ENCODE assay signal across 10 mouse cellular contexts in genomic region chr3:108158383-108159037, GRCm38 (mm10). TPM values are rescaled to one million over a fixed set of nuclear protein-coding genes. Genes with fewer than 3 reads are reported as not detected.
DNase-seq lines count a peak whose midpoint lies in the region; ATAC-seq and TF ChIP-seq lines count a peak whose summit lies in the region.
"Had no signal": no experiment of that assay in that cellular context is flagged by ENCODE, and none has a peak within 500 bp of the region (broad histone marks: within the 10 kb centered on the region; RNA-seq: fewer than 3 reads in every experiment).

No protein-coding gene starts in this region.

- H3K36me3 ChIP-seq in hindbrain, embryonic 14.5 days (replicated peaks; ENCODE audit: control insufficient read depth, insufficient read depth), result no peaks in the 10 kb centered on the region
- no peaks in the 10 kb centered on the region for H3K36me3 ChIP-seq in midbrain, embryonic 12.5 days
- H3K36me3 ChIP-seq in kidney, adult 2 months (ENCODE audit: control insufficient read depth, insufficient read depth, low read length), result no peaks in the 10 kb centered on the region

- H3K27ac ChIP-seq in hindbrain, embryonic 14.5 days, result peak overlapping the region; percentile 71
- H3K27ac ChIP-seq in midbrain, embryonic 12.5 days (replicated peaks), result peak overlapping the region; percentile 55
- no peak overlapping the region for H3K27ac ChIP-seq in kidney, adult 2 months (ENCODE audit: insufficient read depth, low read depth, low read length)

- no peaks in the 10 kb centered on the region for H3K27me3 ChIP-seq in hindbrain, embryonic 14.5 days (ENCODE audit: control insufficient read depth, insufficient read depth, low read length)
- no peaks in the 10 kb centered on the region for H3K27me3 ChIP-seq in midbrain, embryonic 12.5 days
- H3K27me3 ChIP-seq in kidney, adult 2 months (replicated peaks; ENCODE audit: control insufficient read depth, insufficient read depth, low read length), result no peaks in the 10 kb centered on the region

- no peak overlapping the region for H3K4me2 ChIP-seq in hindbrain, embryonic 14.5 days (replicated peaks)
- no peak overlapping the region for H3K4me2 ChIP-seq in midbrain, embryonic 12.5 days (replicated peaks)

- no peak for TF ChIP-seq CTCF in kidney, adult 2 months (conservative IDR thresholded peaks at IDR 0.05; ENCODE audit: insufficient read depth, insufficient read length, low read depth, low read length)

- 55% methylated on average over 9 of the region's 9 CpGs for WGBS in hindbrain, embryonic 14.5 days
- 45% methylated on average over 9 of the region's 9 CpGs for WGBS in midbrain, embryonic 12.5 days
- WGBS in kidney, adult 2 months, result 78% methylated on average over 9 of the region's 9 CpGs

- H3K9me3 ChIP-seq in hindbrain, embryonic 14.5 days (ENCODE audit: control insufficient read depth, low read length), result no peaks in the 10 kb centered on the region
- no peaks in the 10 kb centered on the region for H3K9me3 ChIP-seq in midbrain, embryonic 12.5 days

- intact Hi-C loops in left cerebral cortex, postnatal 4 days (cut with DNase I), result no loop called here

- ATAC-seq in hindbrain, embryonic 14.5 days (ENCODE audit: low FRiP score), result peak; percentile 42; the same call in 1 of the 2 replicates
- peak; percentile 68 for ATAC-seq in midbrain, embryonic 12.5 days (ENCODE audit: low FRiP score, low read depth)
- no peak for ATAC-seq in megakaryocyte, adult 5-6 weeks (ENCODE audit: poor library complexity, severe bottlenecking)

- no peak overlapping the region for H3K4me3 ChIP-seq in hindbrain, embryonic 14.5 days (replicated peaks; ENCODE audit: low read length)
- no peak overlapping the region for H3K4me3 ChIP-seq in midbrain, embryonic 12.5 days
- H3K4me3 ChIP-seq in kidney, adult 2 months (ENCODE audit: insufficient read depth, low read depth, low read length), result no peak overlapping the region

- H3K4me1 ChIP-seq in hindbrain, embryonic 14.5 days (replicated peaks; ENCODE audit: control insufficient read depth, insufficient read depth, low read length), result peaks cover 10% of the 10 kb centered on the region; the same call in 1 of the 2 replicates
- peaks cover 21% of the 10 kb centered on the region for H3K4me1 ChIP-seq in midbrain, embryonic 12.5 days
- H3K4me1 ChIP-seq in kidney, adult 2 months (ENCODE audit: control insufficient read depth, insufficient read depth, low read length), result no peaks in the 10 kb centered on the region

- TF ChIP-seq POLR2A in kidney, adult 2 months (IDR thresholded peaks at IDR 0.05; ENCODE audit: low read depth, low read length), result no peak

- H3K9ac ChIP-seq in hindbrain, embryonic 14.5 days, result peak overlapping the region; percentile 2; the same call in 1 of the 2 replicates
- peak overlapping the region; percentile 28 for H3K9ac ChIP-seq in midbrain, embryonic 12.5 days (replicated peaks)

- DNase-seq in left cerebral cortex, adult 11 months (ENCODE audit: low spot score), result peak; percentile 73
- no peak for DNase-seq in left cerebral cortex, postnatal 4 days
- no peak for DNase-seq in hindbrain, embryonic 14.5 days (ENCODE audit: low spot score)
- DNase-seq in telencephalon, adult 2 months (ENCODE audit: low read depth, low spot score), result peak; percentile 92
- DNase-seq in spleen, postnatal 36 days (ENCODE audit: low spot score in 2 of 2), result no peak
- no peak for DNase-seq in kidney, adult 2 months

RNA-seq across cellular contexts. Expression of gene Gpr61, which starts 3.8 kb away (rescaled TPM):
- total RNA-seq in left cerebral cortex, postnatal 4 days (2021), result 10 to 100 TPM; 12.1 to 14.0 TPM
- polyA plus RNA-seq in hindbrain, embryonic 14.5 days (2014; fragmentation: Nextera tagmentation; extraction: Ambion mirVana), result 3.6 and 3.9 TPM in 2 replicates
- 0.80 and 1.0 TPM in 2 replicates for polyA plus RNA-seq in midbrain, embryonic 12.5 days (2016; fragmentation: Nextera tagmentation; extraction: Ambion mirVana)
- total RNA-seq in megakaryocyte, adult 5-6 weeks (2015), result not detected in 2 replicates
- total RNA-seq in megakaryocyte, adult 5-6 weeks (2017), result not detected in 2 replicates
- polyA plus RNA-seq in kidney, adult 2 months (2012; rRNA removed), result not detected in 2 replicates
- total RNA-seq: CH12.LX; hematopoietic stem cell, adult 5-6 weeks had no signal

RNA-seq across cellular contexts. Expression of gene Gnai3, which starts 12.6 kb away (rescaled TPM):
- total RNA-seq in left cerebral cortex, postnatal 4 days (2021), result 10 to 100 TPM; 88.6 to 90.4 TPM
- 132 and 142 TPM in 2 replicates for polyA plus RNA-seq in hindbrain, embryonic 14.5 days (2014; fragmentation: Nextera tagmentation; extraction: Ambion mirVana)
- 189 and 199 TPM in 2 replicates for polyA plus RNA-seq in midbrain, embryonic 12.5 days (2016; fragmentation: Nextera tagmentation; extraction: Ambion mirVana)
- total RNA-seq in megakaryocyte, adult 5-6 weeks (2015), result 136 and 146 TPM in 2 replicates
- total RNA-seq in megakaryocyte, adult 5-6 weeks (2017), result 154 and 160 TPM in 2 replicates
- 21.3 and 31.0 TPM in 2 replicates for polyA plus RNA-seq in kidney, adult 2 months (2012; rRNA removed)

RNA-seq across cellular contexts. Expression of gene Amigo1, which starts 27.6 kb away (rescaled TPM):
- 10 to 100 TPM; 23.6 to 25.8 TPM for total RNA-seq in left cerebral cortex, postnatal 4 days (2021)
- polyA plus RNA-seq in hindbrain, embryonic 14.5 days (2014; fragmentation: Nextera tagmentation; extraction: Ambion mirVana), result 11.1 and 11.3 TPM in 2 replicates
- 7.5 and 9.3 TPM in 2 replicates for polyA plus RNA-seq in midbrain, embryonic 12.5 days (2016; fragmentation: Nextera tagmentation; extraction: Ambion mirVana)
- 1.4 and 3.3 TPM in 2 replicates for total RNA-seq in megakaryocyte, adult 5-6 weeks (2015)
- 1.4 and 2.2 TPM in 2 replicates for total RNA-seq in megakaryocyte, adult 5-6 weeks (2017)
- 18.4 and 25.7 TPM in 2 replicates for polyA plus RNA-seq in kidney, adult 2 months (2012; rRNA removed)

RNA-seq across cellular contexts. Expression of gene Cyb561d1, which starts 42.5 kb away (rescaled TPM):
- 10 to 100 TPM; 10.9 to 11.4 TPM for total RNA-seq in left cerebral cortex, postnatal 4 days (2021)
- 2.4 and 2.7 TPM in 2 replicates for polyA plus RNA-seq in hindbrain, embryonic 14.5 days (2014; fragmentation: Nextera tagmentation; extraction: Ambion mirVana)
- 5.6 TPM in 2 replicates for polyA plus RNA-seq in midbrain, embryonic 12.5 days (2016; fragmentation: Nextera tagmentation; extraction: Ambion mirVana)
- total RNA-seq in megakaryocyte, adult 5-6 weeks (2015), result 4.9 and 6.7 TPM in 2 replicates
- 10.3 and 12.0 TPM in 2 replicates for total RNA-seq in megakaryocyte, adult 5-6 weeks (2017)
- 7.0 and 7.1 TPM in 2 replicates for polyA plus RNA-seq in kidney, adult 2 months (2012; rRNA removed)

RNA-seq across cellular contexts. Expression of gene Atxn7l2, which starts 52.2 kb away (rescaled TPM):
- total RNA-seq in left cerebral cortex, postnatal 4 days (2021), result 10 to 100 TPM; 33.1 to 34.8 TPM
- 20.0 and 21.1 TPM in 2 replicates for polyA plus RNA-seq in hindbrain, embryonic 14.5 days (2014; fragmentation: Nextera tagmentation; extraction: Ambion mirVana)
- polyA plus RNA-seq in midbrain, embryonic 12.5 days (2016; fragmentation: Nextera tagmentation; extraction: Ambion mirVana), result 28.9 and 29.8 TPM in 2 replicates
- total RNA-seq in megakaryocyte, adult 5-6 weeks (2015), result 3.1 and 4.7 TPM in 2 replicates
- 1.5 and 2.0 TPM in 2 replicates for total RNA-seq in megakaryocyte, adult 5-6 weeks (2017)
- polyA plus RNA-seq in kidney, adult 2 months (2012; rRNA removed), result 23.1 and 29.3 TPM in 2 replicates

Comparison
In these comparisons a context has a peak if more than half of its experiments do, and no peak if none do; other contexts are left out.
1. DNase-seq: peak in left cerebral cortex, adult 11 months (single experiment) and telencephalon, adult 2 months (single experiment); none in left cerebral cortex, postnatal 4 days (single experiment), hindbrain, embryonic 14.5 days (single experiment), spleen, postnatal 36 days (0 of 2) and kidney, adult 2 months (single experiment).